8 mouse cellular contexts compared by ENCODE assay signal in the genomic region with DNA sequence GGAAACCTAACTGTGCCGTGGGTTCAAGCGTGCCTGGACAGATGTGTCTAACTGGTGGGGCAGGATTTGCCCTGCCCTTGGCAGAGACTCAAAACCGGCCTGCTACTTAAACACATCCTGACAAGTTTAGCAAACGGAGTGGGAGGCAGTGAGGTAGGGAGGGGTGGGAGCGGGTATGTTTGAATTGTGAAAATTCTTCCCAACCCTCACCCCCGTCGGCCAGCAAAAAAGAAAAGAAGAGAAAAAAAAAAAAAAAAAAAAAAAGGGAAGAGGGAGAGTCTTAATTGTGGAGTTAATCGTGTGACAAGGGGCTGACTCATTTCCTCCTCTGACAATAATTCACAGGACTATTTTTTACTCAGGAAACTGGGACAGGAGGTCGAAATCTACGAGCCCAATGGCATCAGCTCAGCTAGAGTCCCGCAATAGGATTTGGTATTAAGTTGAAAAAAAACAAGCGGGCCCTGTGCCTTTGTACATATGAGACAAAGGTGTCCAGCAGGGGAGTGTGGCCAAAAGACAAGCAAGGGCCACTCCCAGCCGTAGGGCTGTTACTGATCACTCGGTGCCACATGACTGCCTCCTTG. TPM values are rescaled to one million over a fixed set of nuclear protein-coding genes. Genes with fewer than 3 reads are reported as not detected.
A peak's percentile ranks its signal among the peaks of the same experiment; 100 is the strongest.
DNase-seq lines count a peak whose midpoint lies in the region; ATAC-seq lines count a peak whose summit lies in the region.

No protein-coding gene starts in this region.

- no peaks in the 10 kb centered on the region for H3K9me3 ChIP-seq in midbrain, embryonic 16.5 days (replicated peaks; ENCODE audit: control insufficient read depth, low read length, poor library complexity, severe bottlenecking)
- no peaks in the 10 kb centered on the region for H3K9me3 ChIP-seq in midbrain, embryonic 14.5 days (ENCODE audit: control insufficient read depth, low read length)
- H3K9me3 ChIP-seq in kidney, embryonic 15.5 days (replicated peaks): no peaks in the 10 kb centered on the region
- H3K9me3 ChIP-seq in neural tube, embryonic 15.5 days (replicated peaks): no peaks in the 10 kb centered on the region

- no peak for DNase-seq in midbrain, embryonic 14.5 days
- DNase-seq in heart, adult 11 months: peak; percentile 96
- DNase-seq in layer of hippocampus, postnatal 36 days: no peak
- DNase-seq in left cerebral cortex, adult 8-10 months (ENCODE audit: low spot score in 2 of 2): no peak

- no peaks in the 10 kb centered on the region for H3K36me3 ChIP-seq in midbrain, embryonic 16.5 days (ENCODE audit: control insufficient read depth, insufficient read depth, low read length)
- H3K36me3 ChIP-seq in midbrain, embryonic 14.5 days (ENCODE audit: control insufficient read depth, insufficient read depth, low read length): no peaks in the 10 kb centered on the region
- H3K36me3 ChIP-seq in kidney, embryonic 15.5 days: no peaks in the 10 kb centered on the region
- no peaks in the 10 kb centered on the region for H3K36me3 ChIP-seq in neural tube, embryonic 15.5 days

- no peak overlapping the region for H3K27ac ChIP-seq in midbrain, embryonic 16.5 days (ENCODE audit: low read length)
- no peak overlapping the region for H3K27ac ChIP-seq in midbrain, embryonic 14.5 days (replicated peaks; ENCODE audit: low read depth, low read length)
- peak overlapping the region; percentile 89 for H3K27ac ChIP-seq in kidney, embryonic 15.5 days
- no peak overlapping the region for H3K27ac ChIP-seq in neural tube, embryonic 15.5 days (replicated peaks)

- H3K4me2 ChIP-seq in midbrain, embryonic 16.5 days (ENCODE audit: low read length): no peak overlapping the region
- H3K4me2 ChIP-seq in midbrain, embryonic 14.5 days (ENCODE audit: low read length): no peak overlapping the region
- H3K4me2 ChIP-seq in kidney, embryonic 15.5 days: peak overlapping the region; percentile 48
- no peak overlapping the region for H3K4me2 ChIP-seq in neural tube, embryonic 15.5 days

- no peak for ATAC-seq in midbrain, embryonic 16.5 days
- no peak for ATAC-seq in midbrain, embryonic 14.5 days (ENCODE audit: low FRiP score, low TSS enrichment)
- peak; percentile 74 for ATAC-seq in kidney, embryonic 15.5 days (replicated peaks; ENCODE audit: low FRiP score)
- peak; percentile 53 for ATAC-seq in megakaryocyte, adult 5-6 weeks (ENCODE audit: poor library complexity, severe bottlenecking)
- no peak for ATAC-seq in neural tube, embryonic 15.5 days (ENCODE audit: low FRiP score)

- no peak overlapping the region for H3K4me3 ChIP-seq in midbrain, embryonic 16.5 days (ENCODE audit: low read depth, low read length)
- no peak overlapping the region for H3K4me3 ChIP-seq in midbrain, embryonic 14.5 days (replicated peaks; ENCODE audit: low read depth, low read length)
- 0 out of 2 replicates have a peak overlapping the region, but pooled peaks have one; percentile 10 for H3K4me3 ChIP-seq in kidney, embryonic 15.5 days (replicated peaks)
- no peak overlapping the region for H3K4me3 ChIP-seq in neural tube, embryonic 15.5 days (replicated peaks)

- H3K9ac ChIP-seq in midbrain, embryonic 16.5 days (ENCODE audit: low read depth, low read length): 0 out of 2 replicates have a peak overlapping the region, but pooled peaks have one; percentile 20
- H3K9ac ChIP-seq in midbrain, embryonic 14.5 days (replicated peaks; ENCODE audit: low read length): no peak overlapping the region
- H3K9ac ChIP-seq in kidney, embryonic 15.5 days: 0 out of 2 replicates have a peak overlapping the region, but pooled peaks have one; percentile 10
- H3K9ac ChIP-seq in neural tube, embryonic 15.5 days (replicated peaks): no peak overlapping the region

- H3K27me3 ChIP-seq in midbrain, embryonic 16.5 days (ENCODE audit: control insufficient read depth, insufficient read depth, low read depth, low read length): peaks cover 3% of the 10 kb centered on the region; the same call in 1 of the 2 replicates
- peaks cover 10% of the 10 kb centered on the region; the same call in 1 of the 2 replicates for H3K27me3 ChIP-seq in midbrain, embryonic 14.5 days (ENCODE audit: control insufficient read depth, insufficient read depth, low read length)
- H3K27me3 ChIP-seq in kidney, embryonic 15.5 days: no peaks in the 10 kb centered on the region; the same call in 1 of the 2 replicates
- H3K27me3 ChIP-seq in neural tube, embryonic 15.5 days (replicated peaks): peaks cover 7% of the 10 kb centered on the region; the same call in 1 of the 2 replicates

- H3K4me1 ChIP-seq in midbrain, embryonic 16.5 days (ENCODE audit: control insufficient read depth, insufficient read depth, low read length): peaks cover 7% of the 10 kb centered on the region; the same call in 1 of the 2 replicates
- H3K4me1 ChIP-seq in midbrain, embryonic 14.5 days (ENCODE audit: control insufficient read depth, insufficient read depth, low read length): no peaks in the 10 kb centered on the region
- H3K4me1 ChIP-seq in kidney, embryonic 15.5 days: peaks cover 50% of the 10 kb centered on the region
- H3K4me1 ChIP-seq in neural tube, embryonic 15.5 days: peaks cover 18% of the 10 kb centered on the region

- WGBS in midbrain, embryonic 16.5 days: 16% methylated on average over 14 of the region's 14 CpGs
- 13% methylated on average over 14 of the region's 14 CpGs for WGBS in midbrain, embryonic 14.5 days
- WGBS in kidney, embryonic 15.5 days: 5% methylated on average over 14 of the region's 14 CpGs
- WGBS in neural tube, embryonic 15.5 days: 29% methylated on average over 14 of the region's 14 CpGs

RNA-seq across cellular contexts. Expression of a gene that starts 46.0 kb away (rescaled TPM):
- polyA plus RNA-seq in midbrain, embryonic 16.5 days (2015; fragmentation: Nextera tagmentation; extraction: Ambion mirVana): 169 and 217 TPM in 2 replicates
- 163 and 176 TPM in 2 replicates for polyA plus RNA-seq in midbrain, embryonic 14.5 days (2014; fragmentation: Nextera tagmentation; extraction: Ambion mirVana)
- polyA plus RNA-seq in kidney, embryonic 15.5 days (2015; fragmentation: Nextera tagmentation; extraction: Ambion mirVana): 381 and 397 TPM in 2 replicates
- 596 and 620 TPM in 2 replicates for total RNA-seq in megakaryocyte, adult 5-6 weeks (2015)
- 223 and 241 TPM in 2 replicates for total RNA-seq in megakaryocyte, adult 5-6 weeks (2017)
- total RNA-seq in layer of hippocampus, postnatal 36 days (2021): 100 to 1,000 TPM; 319 to 330 TPM
- total RNA-seq in left cerebral cortex, adult 8-10 months (2022): 100 to 1,000 TPM; 254 to 299 (median 281) TPM
- polyA plus RNA-seq in neural tube, embryonic 15.5 days (2015; fragmentation: Nextera tagmentation; extraction: Ambion mirVana): 171 and 210 TPM in 2 replicates

Comparison
In these comparisons a context has a peak if more than half of its experiments do, and no peak if none do; other contexts are left out.
1. H3K9ac ChIP-seq: peak in midbrain, embryonic 16.5 days (single experiment) and kidney, embryonic 15.5 days (single experiment); none in midbrain, embryonic 14.5 days (single experiment) and neural tube, embryonic 15.5 days (single experiment).
2. ATAC-seq: peak in kidney, embryonic 15.5 days (single experiment) and megakaryocyte, adult 5-6 weeks (single experiment); none in midbrain, embryonic 16.5 days (single experiment), midbrain, embryonic 14.5 days (single experiment) and neural tube, embryonic 15.5 days (single experiment).